Comparison of ENCODE assay signal across 14 mouse cellular contexts in genomic region chr16:58666681-58667080, GRCm38 (mm10). TPM values are rescaled to one million over a fixed set of nuclear protein-coding genes. Genes with fewer than 3 reads are reported as not detected.
"Had no signal": no experiment of that assay in that cellular context is flagged by ENCODE, and none has a peak within 500 bp of the region (broad histone marks: within the 10 kb centered on the region; RNA-seq: fewer than 3 reads in every experiment).

No protein-coding gene starts in this region.

RNA-seq across cellular contexts. Expression of gene E330017A01Rik, which starts 28.1 kb away (rescaled TPM):
- polyA plus RNA-seq: liver, postnatal 0 days; lung, adult 2 months; lung, embryonic 15.5 days; lung, postnatal 0 days; macrophage; midbrain, embryonic 11.5 days; midbrain, embryonic 13.5 days; midbrain, embryonic 15.5 days; neural tube, embryonic 14.5 days; spleen, adult 2 months; stomach, embryonic 15.5 days; thymus, postnatal 0 days had no signal

RNA-seq across cellular contexts. Expression of gene Gm813, which starts 49.9 kb away (rescaled TPM):
- polyA plus RNA-seq: liver, postnatal 0 days; lung, adult 2 months; lung, embryonic 15.5 days; lung, postnatal 0 days; macrophage; midbrain, embryonic 11.5 days; midbrain, embryonic 13.5 days; midbrain, embryonic 15.5 days; midbrain, postnatal 0 days; neural tube, embryonic 12.5 days; neural tube, embryonic 14.5 days; spleen, adult 2 months; stomach, embryonic 15.5 days; thymus, postnatal 0 days had no signal

RNA-seq across cellular contexts. Expression of gene Gpr15, which starts 52.2 kb away (rescaled TPM):
- polyA plus RNA-seq: liver, postnatal 0 days; macrophage; midbrain, embryonic 11.5 days; midbrain, embryonic 13.5 days; midbrain, postnatal 0 days; neural tube, embryonic 12.5 days; neural tube, embryonic 14.5 days had no signal
